Mouse (Mus musculus): ENCODE measurements around the gene Ccdc188. TPM values are rescaled to one million over a fixed set of nuclear protein-coding genes. Genes with fewer than 3 reads are reported as not detected.

Ccdc188 gene
- total RNA-seq, 1 experiment from 2014 or later = not detected

Other genes with a start within 250 kb of the Ccdc188 start
- gene Vpreb2, start 237.5 kb upstream of the Ccdc188 start, total RNA-seq (2017) = not detected in 2 replicates
- 17.8 and 20.9 TPM in 2 replicates for gene Dgcr6, start 165.0 kb upstream of the Ccdc188 start, total RNA-seq (2017)
- gene Prodh, start 127.7 kb upstream of the Ccdc188 start, total RNA-seq (2017) = 48.6 and 59.7 TPM in 2 replicates
- 1.3 and 2.6 TPM in 2 replicates for gene Rtn4r, start 90.2 kb upstream of the Ccdc188 start, total RNA-seq (2017)
- 3.6 and 10.1 TPM in 2 replicates for gene Zdhhc8, start 17.3 kb downstream of the Ccdc188 start, total RNA-seq (2017)
- gene Trmt2a, start 30.8 kb downstream of the Ccdc188 start, total RNA-seq (2017) = 86.6 and 110 TPM in 2 replicates
- gene Ranbp1, start 30.9 kb downstream of the Ccdc188 start, total RNA-seq (2017) = 518 and 584 TPM in 2 replicates
- gene Gm49776, start 40.4 kb downstream of the Ccdc188 start, total RNA-seq (2017) = not detected in 2 replicates
- gene Dgcr8, start 71.4 kb downstream of the Ccdc188 start, total RNA-seq (2017) = 60.0 and 60.6 TPM in 2 replicates
- gene Tango2, start 130.2 kb downstream of the Ccdc188 start, total RNA-seq (2017) = 7.9 and 14.9 TPM in 2 replicates
- 24.4 and 28.5 TPM in 2 replicates for gene Arvcf, start 130.3 kb downstream of the Ccdc188 start, total RNA-seq (2017)
- 50.3 and 66.4 TPM in 2 replicates for gene Txnrd2, start 208.5 kb downstream of the Ccdc188 start, total RNA-seq (2017)
- gene Comt, start 209.0 kb downstream of the Ccdc188 start, total RNA-seq (2017) = 38.2 and 44.2 TPM in 2 replicates

Measured in common myeloid progenitor, adult 5-6 weeks (primary cell).